Mouse (Mus musculus) kidney, adult 11 months (tissue): ENCODE measurements around the gene Supt4a.

ENCODE experiments used
- DNase-seq: peaks from one replicate; pipeline ENCODE4 v3.0.0; 2022

Gene Supt4a

DNA sequence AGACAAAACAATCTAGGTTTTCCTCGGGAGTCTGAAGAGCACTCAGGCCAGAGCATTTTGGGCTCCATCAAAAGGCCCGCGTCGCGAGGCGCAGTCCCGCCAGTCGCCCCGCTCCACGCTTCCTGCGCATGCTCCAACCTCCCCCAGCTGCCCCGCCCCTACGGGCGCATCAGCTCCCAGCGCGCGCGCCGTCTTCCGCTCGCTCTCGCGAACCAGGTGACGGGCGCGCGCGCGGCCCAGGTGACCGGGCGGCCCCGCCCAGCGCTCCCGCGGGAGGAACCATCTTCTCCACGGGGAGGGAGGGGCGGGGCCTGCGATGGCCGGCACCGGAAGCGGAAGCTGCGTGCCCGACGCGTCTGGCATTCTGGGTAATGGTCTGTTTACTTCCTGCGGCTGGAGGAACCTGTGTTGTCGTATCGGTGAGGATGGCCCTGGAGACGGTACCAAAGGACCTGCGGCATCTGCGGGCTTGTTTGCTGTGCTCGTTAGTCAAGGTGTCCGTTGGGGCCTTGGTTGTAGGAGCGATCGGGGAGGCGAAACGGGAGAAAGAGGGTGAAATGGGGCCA, at the start of gene Supt4a:
Supt4a (plus strand) TSS at position 378 of the 566 bp plus-strand sequence.
- peak; percentile 94 for DNase-seq

DNA sequence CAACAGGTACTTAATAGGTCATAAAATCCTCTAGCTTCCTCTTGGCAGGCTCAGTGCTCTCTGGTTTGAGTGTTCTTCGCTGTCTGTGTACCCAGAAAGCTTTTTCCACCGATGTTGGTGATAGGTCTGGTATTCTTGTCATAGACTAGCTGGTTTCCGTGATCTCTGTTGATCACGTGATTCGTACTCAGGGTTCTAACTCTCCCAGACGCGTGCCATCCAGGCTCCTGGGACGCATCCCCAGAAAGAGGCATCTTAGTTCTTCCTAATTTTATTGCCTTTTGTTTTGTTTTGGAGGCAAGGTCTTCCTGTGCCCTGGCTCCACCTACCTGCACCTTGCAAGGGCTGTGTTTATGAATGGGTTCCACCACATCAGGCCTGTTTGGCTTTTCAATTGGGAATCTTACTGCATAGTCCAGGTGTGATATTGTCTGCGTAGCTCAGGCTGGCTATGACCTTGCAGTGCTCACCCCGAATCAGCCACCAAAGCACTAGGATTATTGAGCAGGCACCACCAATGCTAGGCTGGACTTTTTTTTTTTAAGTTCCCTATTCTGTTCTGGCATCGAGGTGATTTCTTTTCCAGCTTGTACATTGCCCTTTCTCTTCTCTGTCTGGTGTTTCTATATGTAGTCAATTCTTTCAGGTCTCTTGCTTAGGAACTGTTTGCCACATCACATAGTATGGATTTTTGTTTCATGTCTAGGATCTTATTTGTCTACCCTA, 48.7 kb upstream of the Supt4a start:
- DNase-seq = no peak

DNA sequence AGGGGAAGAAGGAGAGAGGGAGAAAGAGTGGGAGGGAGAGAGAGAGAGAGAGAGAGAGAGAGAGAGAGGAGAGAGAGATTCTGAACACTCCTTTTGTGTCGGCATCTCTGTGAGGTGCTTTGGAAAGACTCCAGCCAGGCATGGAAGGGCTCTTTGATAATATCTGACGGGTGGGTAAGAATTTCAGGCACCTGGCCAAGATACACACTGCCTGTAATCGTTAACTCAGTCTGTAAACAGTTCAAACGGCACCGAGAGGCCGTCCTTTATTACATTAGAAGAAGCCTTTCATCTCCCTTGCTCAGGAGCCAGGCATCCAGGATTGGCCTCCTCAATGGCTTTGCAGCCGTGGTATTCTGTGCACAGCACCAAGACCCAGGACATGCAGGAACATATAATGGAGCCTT, 47.9 kb upstream of the Supt4a start:
- DNase-seq = peak; percentile 81

DNA sequence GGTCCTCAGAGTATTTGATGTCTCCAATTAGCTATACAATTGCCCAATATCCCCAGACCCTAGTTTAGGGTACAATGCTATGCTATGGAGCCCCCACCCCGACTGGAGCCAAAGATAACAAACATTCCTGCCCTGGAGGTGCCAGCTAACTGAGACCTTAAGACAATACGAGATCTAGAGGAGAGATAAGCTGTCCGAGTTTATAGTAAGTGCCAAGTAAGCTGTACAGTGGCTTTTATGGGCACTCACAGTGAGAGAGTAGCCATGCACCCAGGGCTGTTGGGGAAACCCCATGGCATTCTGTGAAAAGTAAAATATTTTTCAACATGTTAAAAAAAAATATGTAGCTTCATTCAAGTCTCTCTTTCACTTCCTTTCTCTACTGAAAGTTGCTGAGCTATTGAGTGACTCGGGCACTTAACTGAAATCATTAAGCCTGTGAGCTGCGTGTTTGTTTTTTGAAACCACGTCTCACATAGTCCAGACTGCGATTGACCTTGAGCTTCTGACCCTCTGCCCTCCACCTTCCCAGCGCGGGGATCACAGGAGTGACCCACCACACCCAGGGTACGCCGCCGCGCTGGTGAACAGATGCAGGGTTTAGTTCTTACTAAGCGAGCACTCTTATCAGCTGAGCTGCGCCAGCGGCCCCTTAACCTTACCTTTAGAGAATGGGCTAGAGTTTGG, 47.2 kb upstream of the Supt4a start:
- no peak for DNase-seq

DNA sequence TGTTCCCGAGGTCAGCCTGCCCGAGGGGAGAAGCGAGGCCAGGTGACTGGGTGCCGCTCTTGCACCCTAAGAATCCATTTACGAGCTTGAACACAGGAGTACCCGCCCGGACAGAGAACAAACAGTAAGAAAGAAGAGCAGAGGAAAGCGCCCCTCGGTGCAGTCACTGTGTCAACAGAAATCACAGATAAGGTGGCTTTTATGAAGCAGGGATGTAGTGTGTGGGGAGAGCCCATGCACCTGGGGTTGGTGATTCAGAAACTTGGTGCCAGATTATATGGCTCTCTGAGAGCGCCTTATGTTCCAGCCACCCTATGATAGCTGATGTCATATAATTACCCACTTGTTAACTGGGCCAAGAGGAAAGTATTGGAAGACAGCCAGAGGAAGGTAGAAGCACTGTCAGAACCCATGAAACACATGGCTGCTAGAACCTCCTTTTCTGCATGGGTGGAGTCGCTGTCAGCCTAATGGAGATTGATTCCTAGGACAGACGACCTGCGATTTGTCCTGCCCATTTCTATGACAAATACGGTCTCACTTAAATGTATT, 40.1 kb upstream of the Supt4a start:
- no peak for DNase-seq

DNA sequence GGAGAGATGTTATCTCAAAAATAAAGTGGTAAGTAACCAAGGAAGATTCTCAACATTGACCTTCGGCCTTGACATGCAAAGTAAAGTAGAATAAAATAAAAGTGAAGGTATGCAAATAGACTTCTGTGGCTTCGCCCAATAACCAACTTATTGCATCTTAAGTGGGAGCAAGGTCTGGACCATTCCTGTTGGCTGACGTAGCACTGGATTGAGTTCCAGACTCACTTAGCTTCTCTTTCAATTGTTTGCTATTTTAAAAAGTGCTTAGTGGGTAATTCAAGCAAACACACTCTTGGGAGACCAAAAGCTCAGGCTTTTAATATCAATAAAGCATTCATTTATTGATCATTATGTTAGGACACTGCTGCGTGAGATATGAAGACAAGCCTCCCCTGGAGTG, 39.2 kb upstream of the Supt4a start:
- no peak for DNase-seq

DNA sequence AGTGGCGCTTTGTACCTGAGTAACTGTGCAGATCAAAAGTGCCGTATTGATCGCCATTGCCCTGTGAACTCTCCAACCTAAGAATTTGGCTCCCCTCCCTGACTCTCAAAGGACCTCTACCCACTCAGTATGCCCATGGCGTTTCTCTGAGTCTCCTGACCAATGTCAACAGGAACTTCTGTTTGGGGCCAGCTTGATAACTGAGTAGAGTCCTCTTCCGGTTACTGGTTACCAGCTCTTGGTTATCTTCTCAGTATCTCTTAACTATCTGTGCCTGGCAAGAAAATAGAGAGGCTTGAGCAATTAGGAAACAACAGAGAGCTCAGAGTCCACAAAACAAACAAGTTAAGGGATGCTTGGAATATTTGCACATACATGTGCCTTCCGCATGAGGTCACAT, 36.2 kb upstream of the Supt4a start:
- DNase-seq = no peak

DNA sequence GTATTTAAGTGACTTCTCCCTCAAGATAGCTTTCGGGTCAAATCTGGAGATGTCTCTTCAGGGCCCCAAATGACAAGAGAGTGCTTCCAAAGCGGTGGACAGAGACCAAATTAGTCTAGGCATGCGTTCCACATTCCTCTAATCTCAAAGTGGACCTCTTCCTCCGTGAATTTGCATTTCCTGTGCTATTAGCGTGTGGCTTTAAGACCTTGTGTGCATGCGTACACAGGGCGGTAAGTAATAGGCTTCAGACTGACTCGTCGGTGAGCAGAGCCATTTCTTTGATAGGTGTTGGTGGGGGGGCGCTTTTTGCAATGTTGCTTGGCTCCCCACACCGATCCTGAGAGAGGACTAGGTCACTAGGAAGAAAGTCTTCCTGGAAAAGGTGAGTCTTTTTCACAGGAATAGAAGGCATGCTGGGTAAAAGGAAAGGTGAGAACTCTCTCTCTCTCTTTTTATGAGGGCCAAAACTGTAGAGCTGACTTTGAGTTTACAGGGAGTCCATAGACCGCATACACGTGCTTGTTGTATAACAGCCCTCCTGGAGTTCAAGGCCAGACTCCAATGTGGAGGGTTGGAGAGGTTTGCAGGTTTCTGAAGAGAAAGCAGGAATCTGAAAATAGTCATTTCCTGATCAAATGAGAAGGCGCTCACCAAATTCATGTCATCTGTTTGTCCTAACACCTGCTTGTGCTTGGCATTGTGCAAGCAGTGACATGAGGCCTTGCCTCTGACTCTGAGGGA, 35.3 kb upstream of the Supt4a start:
- peak; percentile 36 for DNase-seq

DNA sequence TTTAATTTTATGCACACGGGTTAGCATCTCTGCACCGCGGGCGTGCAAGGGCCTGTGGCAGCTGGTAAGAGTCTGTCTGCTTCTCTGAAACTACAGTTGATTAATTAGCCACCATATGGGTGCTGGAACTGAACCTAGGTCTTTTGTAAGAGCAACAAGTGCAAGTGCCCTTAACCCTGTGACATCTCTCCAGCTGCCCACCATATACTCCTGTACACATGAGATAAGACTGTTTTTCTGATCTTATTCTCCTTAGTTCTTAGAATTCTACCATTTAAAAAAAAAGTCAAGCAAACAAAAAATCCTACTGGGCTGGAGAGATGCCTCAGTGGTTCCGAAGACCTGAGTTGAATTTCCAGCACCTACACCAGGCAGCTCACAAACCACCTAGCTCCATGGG, 33.7 kb upstream of the Supt4a start:
- no peak for DNase-seq

DNA sequence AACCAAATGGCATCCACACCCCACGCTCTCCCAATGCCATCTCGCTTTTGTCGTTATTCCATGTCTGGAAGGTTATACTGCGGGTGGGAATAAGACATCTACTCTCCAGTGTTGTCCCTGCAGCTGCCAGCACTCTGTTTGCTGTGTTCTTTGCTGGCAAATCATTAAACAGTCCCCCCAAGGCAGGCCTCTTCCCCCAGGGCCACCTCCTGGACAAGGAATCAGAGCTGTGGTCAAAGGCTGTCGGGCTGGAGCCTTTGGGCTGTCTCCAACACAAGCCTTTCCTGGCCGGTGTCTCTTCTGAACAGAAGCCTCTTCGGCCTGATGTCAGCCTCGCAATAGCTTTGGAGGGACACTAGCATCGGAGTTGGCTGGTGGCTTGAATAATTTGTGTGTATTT, 33.1 kb upstream of the Supt4a start:
- peak; percentile 73 for DNase-seq

DNA sequence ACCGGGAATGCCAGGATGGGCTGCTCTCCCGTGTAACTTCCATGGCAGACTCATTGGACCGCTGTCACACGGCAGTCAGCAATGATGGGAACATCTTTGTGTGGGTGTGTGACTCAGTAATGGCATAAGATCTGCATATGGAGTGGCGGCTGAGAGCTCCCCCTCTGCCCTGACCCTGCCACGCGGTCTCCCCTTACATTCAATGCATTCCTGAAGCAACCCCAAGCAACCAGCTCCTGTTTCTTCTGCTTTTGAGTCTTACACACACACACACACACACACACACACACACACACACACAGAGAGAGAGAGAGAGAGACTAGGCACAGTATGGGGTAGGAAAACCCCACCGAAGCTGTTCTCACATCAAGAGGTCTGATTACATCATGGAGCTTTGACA, 29.8 kb upstream of the Supt4a start:
- DNase-seq = no peak

DNA sequence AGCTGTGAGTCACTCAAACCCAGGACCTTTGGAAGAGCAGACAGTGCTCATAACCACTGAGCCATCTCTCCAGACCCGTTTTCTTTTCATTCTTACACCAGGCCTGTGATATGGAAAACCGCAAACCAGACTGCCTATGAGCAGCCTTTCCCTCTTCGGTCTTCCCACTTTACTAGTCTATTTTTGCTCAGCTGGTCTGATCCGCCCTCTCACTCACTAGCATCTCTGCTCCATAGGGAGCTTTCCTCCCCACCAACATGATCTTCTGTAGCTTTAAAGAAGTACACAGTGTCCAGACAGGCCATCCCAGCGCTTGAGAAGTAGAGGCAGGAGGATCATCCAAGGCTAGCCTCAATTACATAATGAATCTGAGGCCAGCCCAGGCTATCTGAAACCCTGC, 28.4 kb upstream of the Supt4a start:
- DNase-seq = no peak

DNA sequence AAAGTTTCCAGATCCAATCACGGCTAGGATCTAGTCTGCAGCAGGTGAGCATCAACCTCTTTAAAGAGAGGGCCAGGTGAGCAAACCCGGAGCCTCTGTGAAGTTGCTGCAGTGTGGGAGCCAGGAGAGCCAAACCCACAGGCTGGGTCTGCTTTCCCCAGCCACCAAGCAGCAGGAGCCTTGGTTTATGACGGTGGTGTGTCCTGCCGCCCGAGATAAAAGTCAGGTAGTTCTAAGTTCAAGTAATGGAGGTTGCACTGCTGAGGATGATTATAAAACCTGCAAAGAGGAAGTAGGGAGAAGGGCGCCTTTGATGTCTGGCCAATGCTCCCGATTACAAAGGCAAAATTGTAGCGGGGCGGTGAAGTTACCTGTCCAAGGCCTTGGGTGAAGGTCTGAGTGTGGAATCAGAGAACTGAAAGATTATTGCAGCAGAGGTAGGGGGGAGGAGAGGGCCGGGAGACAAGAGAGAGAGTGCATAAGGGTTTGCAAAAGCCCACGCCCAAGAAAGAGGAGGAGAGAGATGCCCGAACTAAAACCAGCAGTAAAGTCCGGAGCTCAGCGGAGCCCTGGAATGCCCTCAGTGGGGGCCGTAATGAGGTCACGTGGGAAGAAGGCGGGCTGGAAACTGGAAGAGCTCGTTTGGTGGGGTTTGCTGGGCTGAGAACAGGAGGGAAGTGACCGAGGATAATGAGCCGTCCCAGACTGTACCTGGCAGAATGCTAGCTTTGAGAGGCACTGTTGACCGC, 27.7 kb upstream of the Supt4a start:
- peak; percentile 82 for DNase-seq

DNA sequence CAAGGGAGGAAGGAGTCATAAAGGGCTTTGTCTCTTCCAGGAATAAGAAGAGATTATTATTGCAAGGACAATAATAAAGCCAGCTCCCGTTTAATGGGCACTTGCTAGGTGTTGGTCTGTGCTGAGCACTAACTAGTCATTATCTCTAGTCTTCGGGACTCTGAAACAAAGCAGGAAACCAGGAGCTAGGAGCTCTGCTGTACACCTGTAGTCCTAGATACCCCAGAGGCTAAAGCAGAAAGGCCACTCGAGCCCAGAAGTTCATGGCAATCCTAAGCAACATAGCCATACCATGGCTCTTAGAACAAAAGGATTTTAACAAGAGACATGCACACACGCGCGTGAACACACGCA, 27.1 kb upstream of the Supt4a start:
- no peak for DNase-seq

DNA sequence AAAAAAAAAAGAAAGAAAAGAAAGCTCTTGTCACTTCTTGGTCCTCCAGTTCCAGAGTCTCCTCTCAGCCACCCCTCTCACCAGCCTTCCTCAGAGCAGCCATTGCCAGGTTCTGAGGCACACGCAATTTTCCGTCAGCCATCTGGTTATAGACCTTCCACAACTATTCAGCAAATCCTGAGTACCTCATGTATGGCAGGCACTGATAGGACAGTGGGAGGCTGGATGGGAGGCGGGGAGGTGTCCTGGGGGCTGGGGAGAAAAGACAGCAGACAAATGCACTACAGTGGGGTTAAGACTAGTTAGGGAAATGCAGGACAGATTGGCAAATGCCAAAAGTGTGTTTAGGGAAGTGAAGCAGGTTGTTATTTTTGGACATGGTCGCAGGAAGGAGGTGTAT, 25.2 kb upstream of the Supt4a start:
- no peak for DNase-seq

DNA sequence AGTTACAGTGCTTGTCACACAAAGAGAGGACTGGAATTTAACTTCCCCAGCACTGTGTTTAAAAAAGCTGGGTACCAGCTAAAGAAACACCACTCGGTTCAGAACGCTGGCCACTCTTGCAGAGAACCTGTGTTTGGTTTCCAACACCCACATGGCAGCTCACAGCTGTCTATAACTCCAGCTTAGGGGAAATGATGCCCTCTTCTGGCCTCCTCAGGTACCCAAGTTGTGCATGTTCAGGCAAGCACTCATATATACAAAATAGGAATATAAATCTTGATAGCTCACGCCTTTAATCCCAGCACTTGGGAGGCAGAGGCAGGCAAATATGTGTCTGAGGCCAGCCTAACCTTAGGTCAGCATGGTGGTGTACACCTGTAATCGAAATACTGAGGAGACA, 21.4 kb upstream of the Supt4a start:
- no peak for DNase-seq

DNA sequence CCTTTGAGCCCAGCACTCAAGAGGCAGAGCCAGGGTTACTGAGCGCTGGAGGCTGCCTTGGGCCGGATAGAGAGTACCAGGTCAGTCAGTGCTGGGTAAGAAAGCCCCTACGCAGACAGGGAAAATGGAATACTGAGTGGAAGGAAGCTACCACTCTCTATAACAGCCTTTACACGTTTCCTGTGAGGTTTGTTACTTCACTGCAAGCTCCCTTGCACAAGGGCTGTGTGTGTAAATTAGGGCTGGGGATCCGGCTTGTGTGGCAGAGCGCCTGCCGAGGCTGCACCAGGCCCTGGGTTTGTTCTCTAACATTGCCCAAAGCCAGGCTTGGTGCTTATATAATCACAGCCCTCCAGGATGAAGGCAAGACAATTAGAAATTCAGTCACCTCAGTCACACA, 17.8 kb upstream of the Supt4a start:
- no peak for DNase-seq

DNA sequence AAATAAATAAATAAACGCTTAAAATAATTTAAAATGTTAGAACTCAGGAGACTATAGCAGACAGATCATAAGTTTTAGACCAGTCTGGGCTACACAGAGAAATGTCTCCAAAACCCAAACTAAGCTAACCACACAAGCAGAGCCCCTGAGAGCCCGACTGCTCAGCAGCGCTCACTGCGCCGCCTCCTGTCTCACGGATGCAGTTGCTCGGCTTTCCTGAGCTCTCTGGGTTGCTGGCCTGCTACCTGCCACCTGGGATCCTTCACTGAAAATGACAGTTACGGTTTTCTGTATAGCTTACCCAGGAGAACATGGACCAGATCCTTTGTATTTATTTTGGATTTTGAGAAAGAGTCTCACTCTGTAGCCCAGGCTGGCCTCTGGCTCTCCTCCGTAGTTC, 17.0 kb upstream of the Supt4a start:
- no peak for DNase-seq

DNA sequence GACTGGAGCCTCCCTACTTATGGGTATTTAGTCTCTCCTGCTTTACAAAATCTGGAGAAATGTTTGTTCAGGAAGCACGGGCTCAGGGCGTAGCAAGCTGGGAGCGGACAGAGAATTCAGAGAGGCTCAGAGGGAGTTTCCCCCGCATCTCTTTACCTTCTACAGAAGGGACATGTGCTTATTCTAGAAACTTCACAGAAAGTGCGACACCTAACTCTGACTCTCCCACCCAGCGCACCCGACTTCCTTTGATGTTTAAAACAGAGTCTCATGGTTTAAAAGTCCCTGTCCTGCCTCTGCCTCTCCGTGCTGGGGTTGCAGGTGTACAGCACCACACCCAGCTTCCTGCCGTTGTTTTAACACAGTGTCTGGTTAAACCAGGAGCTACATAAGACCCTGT, 16.5 kb upstream of the Supt4a start:
- DNase-seq = no peak

DNA sequence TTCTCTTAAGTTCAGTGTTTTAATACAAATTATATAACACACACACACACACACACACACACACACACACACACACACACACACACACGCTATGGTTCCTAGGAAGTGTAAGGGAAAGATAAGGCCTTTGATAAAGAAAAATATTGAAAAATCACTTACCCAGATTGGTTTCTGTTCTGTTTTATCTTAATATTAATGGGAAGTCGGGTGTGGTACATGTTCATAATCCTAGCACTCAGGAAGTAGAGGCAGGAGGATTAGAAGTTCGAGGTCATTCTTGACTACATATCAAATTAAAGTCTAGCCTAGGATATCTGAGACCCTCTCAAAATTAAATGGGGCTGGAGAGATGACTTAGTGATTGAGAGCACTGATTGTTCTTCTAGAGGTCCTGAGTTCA, 15.2 kb upstream of the Supt4a start:
- DNase-seq = no peak

DNA sequence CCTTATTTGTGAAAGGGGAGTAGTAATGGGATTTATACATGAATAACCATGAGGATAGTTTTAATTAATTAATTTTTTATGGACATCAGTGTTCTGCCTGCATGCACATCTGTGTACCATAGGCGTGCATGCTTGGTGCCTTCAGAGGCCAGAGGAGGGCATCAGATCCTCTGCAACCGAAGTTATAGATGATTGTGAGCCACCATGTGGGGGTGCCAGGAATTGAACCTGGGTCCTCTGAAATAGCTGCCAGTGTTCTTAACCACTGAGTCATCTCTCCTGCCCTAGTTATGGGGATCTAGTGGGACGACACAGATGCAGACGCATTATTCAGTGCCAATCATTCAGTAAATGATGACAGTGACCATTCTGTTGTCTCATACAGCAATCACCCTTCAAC, 14.5 kb upstream of the Supt4a start:
- DNase-seq = no peak

DNA sequence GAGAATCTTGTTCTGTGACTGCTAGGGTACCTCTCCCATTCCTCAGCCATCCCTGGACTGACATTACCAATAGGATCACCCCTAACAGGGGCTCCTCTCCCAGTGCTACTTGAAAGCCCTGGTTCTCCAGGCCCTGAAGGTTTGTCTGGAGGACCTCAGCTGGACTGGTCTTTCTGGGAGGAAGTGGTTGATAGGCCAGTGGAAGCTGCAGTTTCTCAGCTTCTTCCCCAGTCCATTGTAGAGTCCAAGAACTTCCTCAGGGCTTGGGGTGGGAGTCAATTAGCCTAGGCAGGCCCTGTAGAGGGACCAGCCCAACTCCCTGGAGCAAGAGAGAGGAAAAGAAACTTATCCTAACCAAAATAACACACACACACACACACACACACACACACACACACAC, 11.8 kb upstream of the Supt4a start:
- DNase-seq = no peak
